Mouse (Mus musculus): Measurements from ENCODE around the gene Ldlrad3.

- TF ChIP-seq CTCF (IDR thresholded peaks at IDR 0.05; ENCODE audit: control insufficient read depth, insufficient read depth, low read length): no peak
- TF ChIP-seq POLR2A (IDR thresholded peaks at IDR 0.05; ENCODE audit: borderline replicate concordance, control insufficient read depth, low read depth, low read length): no peak
These were observed 39.8 kb downstream of the Ldlrad3 start for GRCm38 (mm10) chr2:102146386-102146785.

Data from bone marrow, adult 2 months (tissue).